Mouse (Mus musculus) intestine, embryonic 15.5 days (tissue): ENCODE measurements around the gene Sat2. TPM values are rescaled to one million over a fixed set of nuclear protein-coding genes. Genes with fewer than 3 reads are reported as not detected.
"Not testable (repeated sequence)": the region's sequence is repeated elsewhere in the genome, so short reads cannot be mapped to it uniquely, and the experiment has no call there.

Source experiments
- ATAC-seq: fragments of 200-750 bp; cut with Nextera tagmentation; 2 replicates; pipeline ENCODE4 v1.8.0; 2017; ENCODE audit warnings: moderate TSS enrichment, moderate library complexity
- H3K27ac ChIP-seq: fragments of 300-500 bp; sonication (generic); 2 replicates; pipeline ENCODE4 v1.5.1; 2015; ENCODE audit warnings: mild to moderate bottlenecking, inconsistent platforms
- H3K27me3 ChIP-seq: fragments of 300-500 bp; sonication (generic); replicated peaks from 2 replicates; pipeline ENCODE4 v1.6.1; 2015; ENCODE audit warnings: inconsistent platforms
- H3K36me3 ChIP-seq: fragments of 300-500 bp; sonication (generic); 2 replicates; pipeline ENCODE4 v1.6.1; 2015; ENCODE audit warnings: inconsistent platforms
- H3K4me1 ChIP-seq: fragments of 300-500 bp; sonication (generic); replicated peaks from 2 replicates; pipeline ENCODE4 v1.6.1; 2015; ENCODE audit warnings: inconsistent platforms
- H3K4me2 ChIP-seq: fragments of 300-500 bp; sonication (generic); replicated peaks from 2 replicates; pipeline ENCODE4 v1.6.1; 2015; ENCODE audit warnings: mild to moderate bottlenecking, inconsistent platforms
- H3K4me3 ChIP-seq: fragments of 300-500 bp; sonication (generic); replicated peaks from 2 replicates; pipeline ENCODE4 v1.5.1; 2015; ENCODE audit warnings: inconsistent platforms
- H3K9ac ChIP-seq: fragments of 300-500 bp; sonication (generic); 2 replicates; pipeline ENCODE4 v1.6.1; 2015; ENCODE audit warnings: inconsistent platforms
- H3K9me3 ChIP-seq: fragments of 300-500 bp; sonication (generic); 2 replicates; pipeline ENCODE4 v1.6.1; 2016; ENCODE audit warnings: inconsistent platforms
- WGBS: fragments of 180-500 bp; shearing (Covaris S2); methylation state at CpG from one replicate; pipeline ENCODE4 v1.1.7; 2015; 5-methylcytosine and 5-hydroxymethylcytosine counted together
- polyA plus RNA-seq: library from polyadenylated mRNA; unstranded; fragments of >200 nt; fragmentation: Nextera tagmentation; extraction: Ambion mirVana; gene quantifications from 2 replicates; pipeline ENCODE4 v1.2.1, GENCODE M21; 2015

Gene Sat2
- polyA plus RNA-seq, 1 experiment from 2014 or later, result 16.7 TPM

- Histone ChIP-seq H3K4me2 (no peak overlapping the region; the same call in 1 of the 2 replicates), H3K27ac (no peak overlapping the region), H3K4me3 (no peak overlapping the region), H3K4me1 (peaks cover 10% of the 10 kb centered on the region; the same call in 1 of the 2 replicates), H3K9ac (no peak overlapping the region), H3K36me3 (no peaks in the 10 kb centered on the region), H3K27me3 (no peaks in the 10 kb centered on the region; the same call in 1 of the 2 replicates), H3K9me3 (no peaks in the 10 kb centered on the region)
- ATAC-seq, result peak; percentile 64
- 60% methylated on average over 7 of the region's 7 CpGs for WGBS
Measured at GRCm38 (mm10) chr11:69620394-69621081, 1.3 kb upstream of the Sat2 start.

DNA sequence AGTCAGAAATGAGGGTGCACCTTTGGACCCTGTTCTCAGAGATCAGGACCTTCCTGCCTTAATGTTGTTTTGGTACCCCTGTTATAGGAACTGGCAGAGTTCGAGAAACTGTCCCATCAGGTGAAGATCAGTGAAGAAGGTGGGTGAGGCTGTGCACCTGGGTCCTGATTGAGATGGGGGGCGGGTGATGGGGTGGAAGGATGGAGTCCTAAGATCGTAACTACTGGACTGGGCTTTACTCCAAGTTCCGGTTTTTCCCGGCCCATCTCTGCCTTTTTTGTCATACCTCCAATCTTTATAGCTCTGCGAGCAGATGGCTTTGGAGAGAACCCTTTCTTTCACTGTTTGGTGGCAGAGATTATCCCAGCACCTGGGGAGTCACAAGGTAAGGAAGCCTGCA is 582 bp downstream of the Sat2 start:
- 19% methylated on average over 6 of the region's 6 CpGs for WGBS
- Histone ChIP-seq H3K4me3 (peak overlapping the region; percentile 55), H3K36me3 (no peaks in the 10 kb centered on the region), H3K27me3 (no peaks in the 10 kb centered on the region), H3K4me2 (peak overlapping the region; percentile 81), H3K9ac (peak overlapping the region; percentile 71), H3K27ac (0 out of 2 replicates have a peak overlapping the region, but pooled peaks have one; percentile 66), H3K9me3 (no peaks in the 10 kb centered on the region), H3K4me1 (peaks cover 10% of the 10 kb centered on the region; the same call in 1 of the 2 replicates)
- no peak; the same call in 1 of the 2 replicates for ATAC-seq

DNA sequence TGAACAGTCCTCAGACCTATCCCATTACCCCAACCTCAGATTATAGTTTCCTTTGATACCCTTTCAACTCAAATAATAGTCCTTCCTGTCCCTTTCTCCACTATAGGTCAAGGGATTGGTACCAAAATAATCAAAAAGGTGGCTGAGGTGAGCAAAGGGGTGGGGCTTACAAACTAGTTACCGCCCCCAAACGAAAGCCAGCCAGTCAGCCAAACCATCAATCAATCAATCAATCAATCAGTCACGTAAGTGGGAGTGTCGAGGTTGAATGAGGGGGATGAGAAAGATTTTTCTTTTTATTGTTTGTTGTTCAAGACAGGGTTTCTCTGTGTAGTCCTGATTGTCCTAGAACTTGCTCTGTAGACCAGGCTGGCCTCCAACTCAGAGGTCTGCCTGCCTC is 1.2 kb downstream of the Sat2 start:
- H3K27ac ChIP-seq, result no peak overlapping the region
- no peak for ATAC-seq
- peaks cover 10% of the 10 kb centered on the region; the same call in 1 of the 2 replicates for H3K4me1 ChIP-seq
- WGBS, result 78% methylated on average over 4 of the region's 4 CpGs
- H3K9me3 ChIP-seq, result no peaks in the 10 kb centered on the region
- no peaks in the 10 kb centered on the region for H3K36me3 ChIP-seq
- no peak overlapping the region for H3K4me3 ChIP-seq
- no peak overlapping the region for H3K9ac ChIP-seq
- H3K4me2 ChIP-seq, result peak overlapping the region; percentile 81
- no peaks in the 10 kb centered on the region for H3K27me3 ChIP-seq

- not testable (repeated sequence) for H3K27ac ChIP-seq, H3K27me3 ChIP-seq, H3K4me1 ChIP-seq, H3K36me3 ChIP-seq, H3K4me3 ChIP-seq, H3K9me3 ChIP-seq, ATAC-seq, H3K4me2 ChIP-seq, H3K9ac ChIP-seq
- 90% methylated on average over 2 of the region's 2 CpGs for WGBS
Measured at GRCm38 (mm10) chr11:69624339-69624738, 2.5 kb downstream of the Sat2 start.

DNA sequence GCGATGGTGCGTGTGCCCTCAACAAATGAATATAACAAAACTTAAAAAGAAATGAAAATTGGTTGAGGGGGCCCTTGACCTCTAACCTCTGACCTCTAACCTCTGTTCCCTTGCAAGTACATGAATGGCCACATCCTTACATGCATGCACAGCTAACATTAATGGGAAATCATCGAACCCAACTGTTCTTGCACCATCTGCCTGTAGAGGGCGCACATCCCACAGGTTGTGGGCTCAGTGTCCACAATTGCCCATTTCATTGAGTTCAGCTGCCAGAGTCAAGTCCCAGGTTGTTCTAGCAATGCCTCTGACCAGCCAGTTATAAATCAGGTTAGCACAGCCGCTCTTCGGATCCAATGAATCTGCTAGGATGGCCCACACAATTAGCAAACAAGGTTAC is 6.5 kb downstream of the Sat2 start:
- no peaks in the 10 kb centered on the region for H3K4me1 ChIP-seq
- no peaks in the 10 kb centered on the region for H3K27me3 ChIP-seq
- H3K36me3 ChIP-seq, result no peaks in the 10 kb centered on the region
- H3K9ac ChIP-seq, result no peak overlapping the region
- no peak overlapping the region for H3K27ac ChIP-seq
- H3K9me3 ChIP-seq, result no peaks in the 10 kb centered on the region
- 36% methylated on average over 6 of the region's 6 CpGs for WGBS
- H3K4me3 ChIP-seq, result no peak overlapping the region
- no peak for ATAC-seq
- no peak overlapping the region for H3K4me2 ChIP-seq

GRCm38 (mm10) chr11:69629802-69630201 is 8.0 kb downstream of the Sat2 start:
- H3K36me3 ChIP-seq, result no peaks in the 10 kb centered on the region
- WGBS, result 80% methylated on average over 1 of the region's 1 CpGs
- H3K27ac ChIP-seq, result no peak overlapping the region
- peaks cover 4% of the 10 kb centered on the region; the same call in 1 of the 2 replicates for H3K4me1 ChIP-seq
- no peak overlapping the region for H3K4me2 ChIP-seq
- ATAC-seq, result no peak
- H3K9me3 ChIP-seq, result no peaks in the 10 kb centered on the region
- no peak overlapping the region for H3K4me3 ChIP-seq
- H3K27me3 ChIP-seq, result no peaks in the 10 kb centered on the region
- no peak overlapping the region for H3K9ac ChIP-seq

- no peaks in the 10 kb centered on the region for H3K36me3 ChIP-seq
- H3K4me2 ChIP-seq, result peak within 1 kb of the TSS; percentile 60
- H3K9me3 ChIP-seq, result no peaks in the 10 kb centered on the region
- peak; percentile 99 for ATAC-seq
- no peaks in the 10 kb centered on the region for H3K27me3 ChIP-seq
- H3K9ac ChIP-seq, result peak within 1 kb of the TSS; percentile 96
- under 1% methylated on average over 52 of the region's 56 CpGs for WGBS
- H3K4me3 ChIP-seq, result peak within 1 kb of the TSS; percentile 97
- peak within 1 kb of the TSS; percentile 97 for H3K27ac ChIP-seq
- peaks cover 5% of the 10 kb centered on the region; the same call in 1 of the 2 replicates for H3K4me1 ChIP-seq
Measured at GRCm38 (mm10) chr11:69632284-69633089, 10.7 kb downstream of the Sat2 start, which contains the start of gene Fxr2. Gene Fxr2 (plus strand): TSS chr11:69632990.

GRCm38 (mm10) chr11:69633128-69633866 is 11.5 kb downstream of the Sat2 start:
- Histone ChIP-seq H3K27ac (peak overlapping the region; percentile 97), H3K9ac (peak overlapping the region; percentile 96), H3K4me2 (peak overlapping the region; percentile 60), H3K9me3 (no peaks in the 10 kb centered on the region), H3K4me1 (peaks cover 5% of the 10 kb centered on the region; the same call in 1 of the 2 replicates), H3K36me3 (no peaks in the 10 kb centered on the region), H3K27me3 (no peaks in the 10 kb centered on the region), H3K4me3 (peak overlapping the region; percentile 97)
- ATAC-seq, result peak; percentile 80
- under 1% methylated on average over 41 of the region's 50 CpGs for WGBS

DNA sequence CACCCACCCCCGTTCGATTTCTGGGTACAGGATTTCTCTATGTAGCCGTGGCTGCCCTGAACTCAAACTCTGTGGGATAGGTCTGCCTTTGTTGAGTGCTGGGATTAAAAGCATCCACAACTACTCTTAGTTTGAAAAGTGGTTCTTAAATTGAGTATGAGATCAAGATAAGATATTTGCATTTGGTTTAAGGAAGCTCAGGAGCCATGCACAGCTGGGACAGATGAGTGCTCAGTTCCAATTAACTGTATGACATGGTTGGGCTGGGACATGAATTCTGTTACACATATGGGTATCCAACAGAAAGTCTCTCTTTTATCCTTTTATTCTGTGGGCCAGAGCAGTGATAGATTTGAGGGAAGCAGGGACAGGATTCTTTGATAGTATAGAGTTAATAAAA is 13.6 kb downstream of the Sat2 start:
- Histone ChIP-seq H3K4me1 (peaks cover 5% of the 10 kb centered on the region; the same call in 1 of the 2 replicates), H3K27me3 (no peaks in the 10 kb centered on the region), H3K4me2 (no peak overlapping the region; the same call in 1 of the 2 replicates), H3K4me3 (no peak overlapping the region), H3K9ac (no peak overlapping the region), H3K36me3 (peaks cover 5% of the 10 kb centered on the region; the same call in 1 of the 2 replicates), H3K9me3 (no peaks in the 10 kb centered on the region), H3K27ac (no peak overlapping the region)
- no peak for ATAC-seq
- WGBS, result 72% methylated on average over 3 of the region's 3 CpGs

DNA sequence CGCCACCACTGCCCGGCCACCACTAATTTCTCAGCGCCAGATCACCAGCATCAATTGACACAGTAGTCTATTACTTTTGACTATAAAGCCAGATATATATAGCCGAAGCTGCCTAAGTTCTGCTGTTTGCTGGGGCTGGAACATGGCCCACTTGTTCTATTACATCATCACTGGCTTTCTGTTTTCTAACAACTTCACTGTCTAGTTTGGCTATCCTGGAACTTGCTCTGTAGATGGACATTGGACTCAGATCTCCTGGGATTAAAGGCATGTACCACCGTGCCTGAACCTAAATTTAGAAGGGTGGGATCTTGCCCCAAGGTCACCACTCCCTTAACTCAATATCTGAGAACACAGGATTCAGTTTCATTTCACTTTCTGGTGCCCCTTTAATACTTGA is 24.0 kb downstream of the Sat2 start:
- H3K4me2 ChIP-seq, result no peak overlapping the region
- no peaks in the 10 kb centered on the region for H3K9me3 ChIP-seq
- peaks cover 63% of the 10 kb centered on the region for H3K36me3 ChIP-seq
- WGBS, result 86% methylated on average over 5 of the region's 5 CpGs
- no peak overlapping the region for H3K9ac ChIP-seq
- H3K4me1 ChIP-seq, result no peaks in the 10 kb centered on the region
- no peak for ATAC-seq
- no peaks in the 10 kb centered on the region for H3K27me3 ChIP-seq
- no peak overlapping the region for H3K27ac ChIP-seq
- no peak overlapping the region for H3K4me3 ChIP-seq

DNA sequence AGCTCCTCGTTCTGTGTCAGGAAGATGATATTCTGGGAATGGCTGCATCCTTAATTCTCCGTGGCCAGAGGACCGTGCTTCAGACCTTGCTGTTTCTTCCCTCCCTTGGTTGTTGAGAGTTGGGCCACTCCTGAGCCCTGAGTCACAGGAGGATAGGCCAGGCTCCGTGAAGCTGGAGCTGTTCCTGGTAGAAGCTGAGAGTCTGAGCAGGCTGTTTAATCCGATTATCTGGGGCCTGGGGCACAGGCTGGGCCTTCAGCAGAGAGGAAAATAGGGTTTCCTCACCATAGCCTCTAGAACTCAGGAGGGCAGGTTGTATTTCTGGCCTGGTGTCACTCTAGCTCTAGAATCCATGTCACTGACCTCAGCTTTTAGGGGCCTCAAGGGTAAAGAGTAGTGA is 31.6 kb downstream of the Sat2 start:
- Histone ChIP-seq H3K4me3 (no peak overlapping the region), H3K27me3 (no peaks in the 10 kb centered on the region), H3K4me1 (peaks cover 12% of the 10 kb centered on the region), H3K27ac (no peak overlapping the region), H3K9ac (no peak overlapping the region), H3K9me3 (no peaks in the 10 kb centered on the region), H3K4me2 (no peak overlapping the region), H3K36me3 (peaks cover 53% of the 10 kb centered on the region)
- no peak for ATAC-seq
- WGBS, result 71% methylated on average over 5 of the region's 5 CpGs

DNA sequence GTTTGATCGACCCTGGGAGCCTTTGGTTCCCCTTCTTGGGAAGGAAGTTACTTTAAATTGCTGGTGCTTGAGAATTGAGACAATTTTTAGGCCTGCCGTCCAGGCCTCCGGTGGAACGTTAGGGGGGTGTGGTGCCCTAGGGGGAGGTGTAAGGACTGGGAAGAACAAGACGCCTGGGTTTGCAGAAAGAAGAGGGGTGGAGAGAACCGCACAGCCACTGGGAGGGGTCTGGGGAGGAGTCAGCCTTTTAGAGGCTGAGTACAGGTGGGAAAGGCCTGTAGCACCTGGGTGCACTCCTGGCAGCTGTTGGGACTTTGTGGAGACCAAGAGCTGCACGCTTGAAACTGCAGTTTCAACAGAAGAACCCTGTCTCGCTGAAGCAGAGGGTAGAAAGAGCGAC is 32.9 kb downstream of the Sat2 start:
- Histone ChIP-seq H3K9ac (0 out of 2 replicates have a peak overlapping the region, but pooled peaks have one; percentile 13), H3K4me2 (no peak overlapping the region), H3K27me3 (no peaks in the 10 kb centered on the region), H3K27ac (peak overlapping the region; percentile 51), H3K36me3 (peaks cover 47% of the 10 kb centered on the region), H3K4me3 (no peak overlapping the region), H3K9me3 (no peaks in the 10 kb centered on the region), H3K4me1 (peaks cover 12% of the 10 kb centered on the region)
- ATAC-seq, result no peak
- 39% methylated on average over 9 of the region's 9 CpGs for WGBS
